Mouse (Mus musculus) brain, embryonic 14.5 days (tissue): ENCODE results near the gene Sucla2. TPM values are rescaled to one million over a fixed set of nuclear protein-coding genes. Genes with fewer than 3 reads are reported as not detected.
"Not testable (repeated sequence)": the region's sequence is repeated elsewhere in the genome, so short reads cannot be mapped to it uniquely, and the experiment has no call there.

ENCODE experiments used
- DNase-seq: peaks from one replicate; pipeline ENCODE4 v3.0.0-alpha.2; 2011; ENCODE audit warnings: low read depth
- CTCF ChIP-seq: fragments of 200-500 bp; IDR thresholded peaks from 2 replicates; pipeline ENCODE4 v1.5.1; 2012; ENCODE audit warnings: inconsistent platforms, mild to moderate bottlenecking, moderate library complexity, borderline replicate concordance; ENCODE audit not compliant: insufficient read depth, insufficient read length; ENCODE audit errors: extremely low read depth
- POLR2A ChIP-seq: fragments of 200-500 bp; IDR thresholded peaks from 2 replicates; pipeline ENCODE4 v1.6.1; 2012; ENCODE audit warnings: mild to moderate bottlenecking, inconsistent platforms, borderline replicate concordance; ENCODE audit not compliant: poor library complexity, insufficient read depth, insufficient read length, severe bottlenecking; ENCODE audit errors: extremely low read depth
- polyA plus RNA-seq: library from polyadenylated mRNA; depleted of rRNA; stranded (reverse); fragments of >200 nt; gene quantifications from 2 replicates; pipeline ENCODE4 v1.2.3, GENCODE M21; 2012

Gene Sucla2
- polyA plus RNA-seq, 1 experiment = 52.8 TPM

DNA sequence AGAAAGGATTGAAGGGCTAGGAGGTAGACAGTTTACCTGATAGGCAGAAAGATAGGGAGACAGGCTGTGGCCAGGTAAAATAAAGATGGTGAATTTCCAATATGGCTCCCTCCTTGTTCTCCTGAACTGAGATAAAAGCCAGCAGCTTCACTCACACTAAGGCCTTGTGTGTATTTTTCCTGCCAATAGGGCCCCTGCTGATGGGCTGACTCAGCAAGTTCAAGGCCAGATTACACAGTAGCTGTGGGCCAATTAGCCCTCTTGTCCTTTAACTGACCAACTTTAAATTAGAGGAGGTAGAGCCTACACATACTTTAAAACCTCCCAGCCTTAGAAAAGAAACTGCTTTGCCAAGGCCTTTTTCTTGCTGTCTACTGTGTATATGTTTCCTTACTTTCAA is 51.2 kb downstream of the Sucla2 start:
- DNase-seq = no peak
- TF ChIP-seq POLR2A (no peak), CTCF (no peak)

DNA sequence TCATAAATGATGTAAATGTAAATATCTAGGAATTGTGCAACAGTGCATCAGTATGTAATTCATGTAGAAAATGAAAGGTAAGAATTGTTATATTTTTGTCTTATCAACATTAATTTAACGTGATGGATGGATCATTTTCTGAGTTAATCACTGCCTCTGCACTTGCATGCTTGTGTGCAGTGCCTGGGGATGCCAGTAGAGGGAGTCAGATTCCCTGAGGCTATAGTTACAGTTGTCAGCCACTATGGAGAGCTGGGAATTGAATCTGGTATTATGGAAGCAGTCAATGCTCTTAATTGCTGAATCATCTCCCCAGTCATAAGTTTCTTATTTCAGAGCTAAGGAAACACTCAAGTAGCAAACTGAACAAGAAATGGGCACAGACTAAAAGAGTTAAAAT is 63.0 kb downstream of the Sucla2 start:
- TF ChIP-seq CTCF = peak; percentile 44; the same call in 1 of the 2 replicates
- TF ChIP-seq POLR2A = no peak
- no peak for DNase-seq

DNA sequence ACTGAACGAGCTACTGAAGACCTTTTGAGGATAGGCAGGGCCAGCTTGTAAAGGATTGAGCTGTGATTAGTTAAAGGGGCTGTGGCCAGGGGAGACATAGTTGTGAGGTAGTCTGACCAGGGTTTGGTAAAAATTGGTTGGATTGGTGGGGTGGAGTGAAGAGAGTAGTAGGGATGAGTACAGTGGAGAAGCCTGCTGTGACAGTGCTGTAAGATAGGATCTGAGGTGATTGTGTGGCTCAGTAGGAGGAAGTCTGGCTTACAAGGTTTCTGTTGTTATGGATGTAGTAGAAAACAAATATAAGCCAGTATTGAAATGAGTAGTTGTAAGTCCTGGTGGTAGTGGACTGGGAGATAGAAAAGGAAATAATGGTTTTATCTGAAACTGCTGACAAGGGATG is 67.0 kb downstream of the Sucla2 start:
- DNase-seq = no peak

DNA sequence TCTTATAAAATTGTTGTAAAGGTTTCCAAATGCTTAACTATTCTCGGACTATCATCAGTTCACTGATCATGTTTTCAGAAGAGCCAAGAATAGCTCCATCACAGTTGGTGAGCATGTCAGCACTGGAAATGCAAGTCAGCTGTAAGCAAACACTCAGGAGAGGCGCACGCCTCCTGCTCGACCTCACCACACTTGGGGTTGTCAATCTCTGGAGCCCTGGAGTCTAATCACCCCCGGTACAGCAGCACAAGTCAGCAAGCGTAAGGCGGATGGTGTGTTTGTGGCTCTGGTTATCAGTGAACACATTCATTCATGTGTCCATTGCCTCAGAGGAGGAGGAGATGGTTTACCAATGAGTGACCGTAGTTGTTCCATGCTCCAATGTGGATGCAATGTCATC is 74.6 kb downstream of the Sucla2 start:
- no peak for TF ChIP-seq CTCF
- TF ChIP-seq POLR2A = no peak
- no peak for DNase-seq

More for the DNA sequence above, 67.0 kb downstream of the Sucla2 start:
- TF ChIP-seq POLR2A (no peak), CTCF (no peak)

DNA sequence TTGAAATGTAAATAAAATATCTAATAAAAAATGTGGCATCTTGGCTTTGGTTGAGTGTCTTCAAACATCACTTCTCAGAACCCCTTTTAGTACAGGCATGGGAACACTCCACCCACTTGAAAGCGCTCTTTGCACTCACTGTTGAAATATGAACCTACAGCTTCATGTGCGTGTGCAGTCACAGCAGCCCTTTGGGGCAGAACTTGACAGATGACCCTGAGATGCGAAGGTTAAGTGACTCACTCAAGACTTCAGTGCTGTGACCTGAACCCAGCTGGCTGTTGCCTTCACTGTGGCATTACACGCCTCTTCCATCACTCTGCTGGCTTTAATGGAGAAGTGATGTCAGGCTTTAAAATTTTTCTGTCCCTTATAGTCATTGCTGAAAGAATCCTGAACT is 82.6 kb downstream of the Sucla2 start:
- DNase-seq = no peak
- no peak for TF ChIP-seq POLR2A

DNA sequence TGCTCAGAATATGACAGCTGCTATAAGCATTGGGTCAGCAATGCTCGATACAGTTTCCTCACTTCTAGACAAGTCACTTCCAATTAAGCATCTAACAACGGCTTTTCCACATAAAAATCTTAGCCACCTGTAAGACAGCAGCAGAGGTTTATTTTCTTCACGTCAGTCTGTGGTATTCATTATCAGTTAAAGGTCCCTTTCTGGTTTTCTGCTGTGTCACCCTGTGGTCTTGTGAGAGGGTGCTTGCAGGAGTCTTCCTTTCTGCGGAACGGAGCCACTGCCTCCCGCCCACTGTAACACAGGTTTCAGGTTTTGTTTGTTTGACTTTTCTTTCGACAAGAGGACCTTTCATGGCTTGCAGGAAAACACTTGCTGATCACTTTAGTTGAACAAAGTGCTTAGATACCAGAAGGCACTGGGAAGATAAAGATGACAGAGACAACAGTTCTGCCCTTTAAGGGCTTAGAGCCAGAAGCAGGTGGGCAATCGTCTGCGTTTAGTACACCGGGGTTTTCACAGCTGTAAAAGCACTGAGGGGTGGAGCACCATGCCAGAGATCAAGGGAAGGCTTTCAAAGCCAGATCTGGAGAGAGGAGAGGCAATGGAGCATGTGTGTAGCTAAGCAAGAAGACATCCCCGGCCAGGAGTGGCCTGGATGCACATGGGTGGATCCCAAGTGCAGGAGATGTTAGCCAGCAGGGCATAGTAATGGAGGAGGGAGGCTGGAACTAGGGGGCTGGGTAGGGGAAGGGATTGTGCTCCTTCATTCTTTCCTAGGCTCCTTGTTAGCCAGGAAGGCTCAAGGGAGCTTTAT is 83.8 kb downstream of the Sucla2 start:
- DNase-seq = no peak
- no peak for TF ChIP-seq CTCF
- TF ChIP-seq POLR2A = no peak

DNA sequence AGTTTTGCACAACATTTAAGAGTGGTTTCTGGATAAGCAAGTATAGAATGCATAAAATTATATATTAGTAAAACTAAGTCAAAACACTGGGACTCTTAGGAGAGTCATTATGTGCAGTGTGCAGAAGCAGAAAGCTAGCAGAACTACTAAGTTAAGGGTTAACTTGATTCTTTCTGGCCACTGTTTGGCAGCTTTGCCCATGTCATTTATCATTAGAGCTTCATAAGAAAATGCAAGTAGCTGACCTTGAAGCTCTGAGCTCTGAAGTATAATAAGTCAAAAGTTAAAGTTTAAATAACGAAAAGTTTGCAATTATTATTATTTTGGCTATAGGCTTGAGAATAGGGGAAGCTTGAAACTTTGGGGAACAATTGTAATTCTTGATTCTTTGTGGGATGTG is 89.8 kb downstream of the Sucla2 start:
- DNase-seq = not testable (repeated sequence)

DNA sequence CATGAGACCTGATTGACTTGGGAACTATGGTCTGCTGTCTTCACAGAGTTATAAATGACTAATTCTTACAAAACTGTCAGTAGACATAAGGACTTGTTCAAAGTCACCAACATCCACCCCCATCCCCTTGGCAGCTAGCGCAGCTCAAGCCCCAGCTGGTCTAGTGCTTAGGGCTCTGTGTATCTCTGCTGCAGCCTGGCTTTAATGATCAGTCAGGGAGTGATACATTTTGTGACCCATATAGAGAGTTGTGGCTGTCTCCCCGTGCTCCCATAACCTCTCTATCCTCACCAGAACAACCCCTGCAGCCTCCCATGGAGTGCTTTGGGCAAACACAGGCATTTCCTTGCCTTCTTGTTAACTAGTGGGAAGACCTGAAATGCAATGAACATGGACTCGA is 95.8 kb downstream of the Sucla2 start:
- DNase-seq = no peak
- TF ChIP-seq CTCF = no peak
- no peak for TF ChIP-seq POLR2A

DNA sequence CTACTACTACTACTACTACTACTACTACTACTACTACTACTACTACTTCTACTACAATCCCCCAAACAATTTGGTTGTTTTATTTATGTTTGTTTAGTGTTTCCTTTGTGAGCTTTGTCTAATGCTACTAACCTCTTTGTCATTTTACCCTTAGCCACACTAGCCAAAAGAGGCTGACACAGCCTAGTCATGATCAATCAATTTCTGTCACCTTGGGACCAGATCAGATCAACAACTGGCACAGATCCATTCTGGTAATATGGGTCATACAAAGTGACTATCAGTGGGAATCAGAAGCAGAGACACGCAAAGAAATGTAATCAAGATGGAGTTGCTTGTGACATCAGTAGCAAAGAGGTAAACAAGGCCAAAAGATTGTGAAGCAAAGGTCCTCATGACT is 97.9 kb downstream of the Sucla2 start:
- DNase-seq = no peak
- TF ChIP-seq POLR2A (no peak), CTCF (no peak)

DNA sequence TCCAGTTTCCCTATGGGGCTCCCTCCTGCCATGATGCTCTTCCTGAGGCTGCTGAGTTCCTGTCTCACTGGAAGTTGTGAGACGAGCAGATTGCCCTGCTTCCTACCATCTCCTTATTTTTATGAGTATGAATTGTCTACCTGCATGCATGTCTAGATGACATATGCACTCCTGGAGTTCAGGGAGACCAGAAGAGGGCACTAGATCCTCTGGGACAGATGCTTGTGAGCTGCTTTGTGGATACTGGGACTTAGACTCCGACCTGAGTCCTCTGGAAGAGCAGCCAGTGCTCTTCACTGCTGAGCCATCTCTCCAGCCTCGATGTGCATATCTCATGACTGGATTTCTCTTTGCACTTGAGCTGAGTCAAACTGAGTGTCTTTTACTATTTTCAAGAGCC is 100.3 kb downstream of the Sucla2 start:
- TF ChIP-seq CTCF (no peak), POLR2A (no peak)
- peak; percentile 3 for DNase-seq

DNA sequence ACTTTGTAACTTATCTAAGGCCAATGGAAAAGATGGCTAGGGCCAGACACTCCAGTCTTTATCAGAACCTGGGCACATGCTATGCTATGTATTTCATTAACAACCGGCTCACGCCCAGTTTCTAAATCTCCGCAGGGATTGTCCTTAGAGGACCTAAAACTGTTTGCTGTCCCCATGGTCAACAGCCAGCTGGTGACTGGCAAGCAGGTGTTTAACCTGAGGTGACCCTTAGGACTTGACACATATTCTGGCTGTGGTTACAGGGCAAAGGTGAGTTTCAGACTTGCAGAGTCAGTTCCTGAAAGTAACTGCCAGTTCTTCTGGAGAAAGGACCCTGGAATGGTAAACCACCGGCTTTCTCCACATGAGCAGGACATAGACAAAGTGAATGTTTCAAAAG is 106.4 kb downstream of the Sucla2 start:
- DNase-seq = no peak
- TF ChIP-seq POLR2A (no peak), CTCF (no peak)

DNA sequence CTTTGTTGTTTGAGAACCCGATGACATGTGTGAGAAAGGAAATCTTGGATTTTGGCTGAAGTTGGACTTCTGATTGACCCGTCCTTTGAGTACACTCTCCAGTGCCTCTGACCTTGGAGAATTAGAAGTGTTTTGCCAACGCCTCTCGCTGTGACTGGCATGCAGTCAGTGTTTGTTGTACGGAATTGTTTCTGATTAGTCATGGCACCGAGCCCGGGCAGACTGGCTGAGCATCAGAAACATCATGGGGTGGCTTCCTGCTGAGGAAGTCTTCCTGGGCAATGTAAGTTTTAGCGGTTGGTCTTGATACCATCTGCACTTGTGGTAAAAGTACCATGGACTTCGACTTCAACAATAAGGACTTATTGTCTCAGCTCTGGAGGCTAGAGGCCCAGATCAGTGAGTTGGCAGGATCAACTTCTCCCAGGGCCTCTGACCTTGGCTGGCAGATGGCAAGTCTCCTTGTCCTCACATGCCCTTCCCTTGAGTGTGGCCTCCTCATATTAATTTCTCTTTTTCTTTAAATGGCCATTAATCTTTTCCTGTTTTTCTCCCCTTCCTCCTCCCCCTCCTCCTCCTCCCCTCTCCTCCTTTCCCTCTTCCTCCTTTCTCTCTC is 107.6 kb downstream of the Sucla2 start:
- peak; percentile 81 for DNase-seq

More for the DNA sequence above, 107.6 kb downstream of the Sucla2 start:
- no peak for TF ChIP-seq CTCF
- TF ChIP-seq POLR2A = no peak
